Mouse (Mus musculus): ENCODE measurements around the gene Ltn1. TPM values are rescaled to one million over a fixed set of nuclear protein-coding genes. Genes with fewer than 3 reads are reported as not detected.

Ltn1 gene
- total RNA-seq (2021) = 10 to 100 TPM; 29.6 to 29.9 TPM

DNA sequence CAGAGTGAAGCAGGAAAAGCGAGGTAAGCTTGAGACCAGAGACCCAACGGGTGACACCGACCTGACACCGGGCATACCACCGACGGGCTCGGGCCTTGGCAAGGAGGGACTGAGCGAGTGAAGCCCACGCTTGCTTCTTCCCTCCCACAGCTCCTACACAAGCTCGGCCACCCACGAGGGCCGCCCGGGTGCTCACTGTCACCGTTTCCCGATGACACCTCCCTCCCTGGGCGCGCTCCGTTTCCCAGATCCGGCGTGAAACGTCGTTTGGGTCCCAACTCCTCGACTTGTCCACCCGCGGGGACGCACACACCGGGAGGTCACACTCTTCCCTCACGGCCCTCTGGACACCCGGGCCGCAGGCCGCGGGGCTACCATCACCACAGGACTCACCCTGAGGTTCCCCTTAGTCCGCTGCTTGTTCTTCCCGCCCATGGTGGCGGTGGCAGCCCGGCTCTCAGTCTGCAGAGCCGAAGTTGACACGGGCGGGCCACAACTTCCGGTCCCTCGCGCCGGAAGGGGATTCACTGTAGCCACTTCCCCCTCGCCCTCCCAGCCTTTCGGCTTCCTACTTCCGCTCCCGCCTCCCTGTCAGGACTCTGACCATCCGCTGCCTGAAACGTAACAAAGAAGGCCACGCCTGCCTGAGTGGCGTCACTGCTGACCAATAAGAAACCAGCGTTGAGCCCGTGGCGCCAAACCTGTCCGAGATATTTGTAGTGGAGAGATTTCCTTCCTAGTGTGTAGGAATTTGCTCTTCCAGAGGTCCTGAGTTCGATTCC lies at the start of gene Ltn1:
Gene Ltn1, minus strand, starts transcription at position 580 of the 782 bp plus-strand sequence.
- DNase-seq = peak; percentile 99

DNA sequence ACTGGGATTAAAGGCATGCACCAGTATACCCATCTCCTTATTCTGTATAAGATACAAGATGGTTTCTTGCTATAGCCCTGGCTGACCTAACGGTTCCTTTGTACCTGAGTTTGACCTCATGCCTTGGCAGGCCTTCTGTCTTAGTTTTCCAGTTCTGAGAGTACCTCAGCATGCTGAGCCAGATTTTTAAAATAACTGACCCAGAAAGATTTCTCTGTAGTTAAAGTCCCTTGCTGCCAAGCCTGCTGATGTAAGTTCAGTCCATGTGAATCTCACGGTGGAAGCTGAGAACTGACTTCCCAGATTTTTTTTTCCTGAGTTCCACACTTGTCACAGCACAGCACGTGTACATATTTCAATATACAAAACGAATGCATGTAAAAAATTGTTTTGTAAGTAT lies 38.2 kb upstream of the Ltn1 start:
- DNase-seq = no peak

DNA sequence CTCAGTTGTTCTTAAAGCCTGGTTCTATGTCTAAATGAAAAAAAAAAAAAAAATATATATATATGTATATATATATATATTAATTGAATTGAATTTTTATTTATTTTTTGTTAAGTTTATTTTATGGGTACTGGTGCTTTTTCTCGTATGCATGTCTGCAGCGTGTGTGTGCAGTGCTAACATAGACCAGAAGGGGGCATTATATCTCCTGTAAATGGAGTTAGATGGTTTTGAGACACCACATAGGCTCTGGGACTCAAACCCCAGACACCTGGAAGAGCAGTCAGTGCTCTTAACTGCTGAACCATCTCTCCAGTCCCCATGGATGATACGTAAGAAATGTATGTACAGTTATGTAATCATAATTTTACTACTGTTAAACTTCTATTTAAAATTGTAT lies 26.3 kb upstream of the Ltn1 start:
- DNase-seq = no peak

DNA sequence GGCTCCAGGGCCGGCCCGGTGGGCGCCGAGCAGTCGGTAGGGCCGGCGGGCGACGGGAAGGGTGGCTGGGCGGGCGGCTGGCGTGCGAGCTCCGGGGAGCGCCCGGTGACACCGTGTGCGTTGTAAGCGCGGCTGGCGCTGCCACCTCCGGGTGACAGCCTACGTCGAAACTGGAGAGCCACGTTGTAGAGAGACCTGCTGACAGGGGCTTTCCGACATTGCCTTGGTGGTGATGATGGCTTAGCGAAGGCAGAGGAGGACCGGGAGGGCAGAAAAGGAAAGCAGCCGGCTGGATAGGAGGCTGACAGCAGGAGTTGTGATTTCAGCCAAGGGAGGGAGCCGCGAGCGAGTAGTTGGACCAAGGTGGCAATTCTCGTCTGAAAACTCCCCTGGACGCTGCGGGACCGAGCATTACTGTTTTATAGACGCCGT lies 22.8 kb upstream of the Ltn1 start:
- DNase-seq = peak; percentile 42

GRCm38 (mm10) chr16:87454419-87455179 lies 22.2 kb upstream of the Ltn1 start, which contains the start of gene Usp16:
TSS of gene Usp16 (plus strand) at chr16:87454703.
- DNase-seq = peak; percentile 95

DNA sequence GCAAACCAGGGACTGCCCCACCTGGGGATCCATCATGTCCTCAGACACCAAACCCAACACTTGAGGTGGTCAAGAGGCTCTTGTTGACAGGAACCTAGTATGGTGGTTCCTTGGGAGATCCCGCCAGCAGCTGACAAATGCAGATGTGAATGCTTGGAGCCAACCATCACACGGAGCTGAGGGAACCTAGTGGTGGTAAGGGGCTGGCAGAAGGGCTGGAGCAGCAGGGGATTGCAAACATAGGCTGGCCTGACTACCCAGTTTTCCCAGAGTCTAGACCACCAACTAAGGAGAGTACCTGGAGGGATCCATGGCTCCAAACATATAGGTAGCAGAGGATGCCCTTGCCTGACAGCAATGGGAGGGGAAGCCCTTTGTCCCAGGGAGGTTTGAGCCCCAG lies 20.8 kb upstream of the Ltn1 start:
- DNase-seq = no peak

DNA sequence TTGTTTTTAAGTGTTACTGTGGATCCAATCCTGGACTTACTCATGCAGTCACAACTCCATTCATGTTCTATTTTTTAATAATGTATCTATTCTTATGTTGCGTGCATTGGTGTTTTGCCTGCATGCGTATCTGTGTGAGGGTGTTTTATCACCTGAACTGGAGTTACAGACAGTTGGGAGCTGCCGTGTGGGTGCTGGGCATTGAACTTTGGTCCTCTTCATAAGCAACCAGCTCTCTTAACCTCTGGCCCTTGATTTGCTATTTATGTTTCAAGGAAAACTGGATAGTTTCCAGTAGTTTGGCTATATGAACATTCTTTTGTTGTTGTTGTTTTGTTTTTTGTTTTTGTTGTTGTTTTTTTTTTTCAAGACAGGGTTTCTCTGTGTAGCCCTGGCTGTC lies 13.1 kb upstream of the Ltn1 start:
- no peak for DNase-seq

GRCm38 (mm10) chr16:87445110-87445509 lies 12.7 kb upstream of the Ltn1 start:
- no peak for DNase-seq

DNA sequence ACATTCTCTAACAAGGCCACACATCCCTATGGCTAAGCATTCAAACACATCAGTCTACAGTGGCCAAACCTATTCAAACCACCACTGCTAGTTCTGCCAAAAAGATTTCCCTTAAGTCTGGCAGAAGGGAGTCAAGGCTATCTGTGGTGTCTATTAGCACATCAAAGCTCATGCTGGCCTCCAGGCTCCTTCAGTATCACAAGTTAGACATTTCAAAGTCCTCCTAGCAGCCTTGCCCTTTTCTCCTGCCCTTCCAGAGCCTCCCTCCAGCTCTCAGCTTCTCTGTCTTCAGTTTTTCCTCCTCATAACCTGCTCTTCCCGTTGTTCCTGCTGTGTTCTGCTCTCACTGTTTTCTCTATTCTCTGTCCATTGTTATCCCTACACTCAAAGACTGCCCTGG lies 11.7 kb upstream of the Ltn1 start:
- DNase-seq = no peak

DNA sequence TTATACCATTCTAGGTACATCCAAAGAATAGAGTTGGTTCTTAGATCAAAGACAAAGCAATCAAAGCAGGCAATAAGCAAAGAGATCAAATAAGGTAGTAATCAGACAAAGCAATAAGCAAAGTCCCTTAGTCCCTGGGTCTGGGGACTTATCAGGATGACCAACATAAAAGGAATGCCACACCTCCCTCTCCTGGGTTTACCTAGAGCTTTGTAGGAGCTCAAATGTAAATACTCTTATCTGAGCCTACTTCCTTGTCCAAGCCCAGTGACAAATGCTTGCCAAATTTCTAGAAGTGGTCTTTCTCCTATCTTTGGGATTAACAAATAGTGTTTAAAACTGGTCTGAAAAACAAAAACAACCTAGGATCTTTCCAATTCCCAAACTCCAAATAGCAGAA lies 10.8 kb upstream of the Ltn1 start:
- no peak for DNase-seq

DNA sequence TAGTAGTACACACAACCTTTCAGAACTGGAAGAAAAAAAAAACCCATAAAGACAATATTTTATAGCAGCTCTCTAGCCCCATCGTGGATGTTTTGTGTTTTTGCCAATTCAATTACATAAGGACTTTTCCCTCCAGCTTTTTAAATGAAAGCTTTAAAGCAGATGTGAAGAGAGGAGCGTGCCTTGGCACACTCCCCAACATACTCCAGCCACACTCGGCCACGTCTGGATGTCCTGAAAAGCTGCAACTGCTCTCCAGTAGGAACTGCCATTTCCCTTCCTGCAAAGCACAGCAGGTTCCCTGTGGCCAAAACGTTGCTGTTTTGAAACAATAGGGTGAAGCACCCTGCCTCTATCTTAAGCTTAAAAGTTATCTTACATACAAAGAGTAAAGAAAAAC lies 9.9 kb upstream of the Ltn1 start:
- DNase-seq = peak; percentile 26

- DNase-seq = no peak
Observed at GRCm38 (mm10) chr16:87441089-87441488, 8.7 kb upstream of the Ltn1 start.

GRCm38 (mm10) chr16:87440184-87440686 lies 7.8 kb upstream of the Ltn1 start, which contains the start of gene Rwdd2b:
TSS of gene Rwdd2b (minus strand) at chr16:87440573.
- DNase-seq = peak; percentile 95

DNA sequence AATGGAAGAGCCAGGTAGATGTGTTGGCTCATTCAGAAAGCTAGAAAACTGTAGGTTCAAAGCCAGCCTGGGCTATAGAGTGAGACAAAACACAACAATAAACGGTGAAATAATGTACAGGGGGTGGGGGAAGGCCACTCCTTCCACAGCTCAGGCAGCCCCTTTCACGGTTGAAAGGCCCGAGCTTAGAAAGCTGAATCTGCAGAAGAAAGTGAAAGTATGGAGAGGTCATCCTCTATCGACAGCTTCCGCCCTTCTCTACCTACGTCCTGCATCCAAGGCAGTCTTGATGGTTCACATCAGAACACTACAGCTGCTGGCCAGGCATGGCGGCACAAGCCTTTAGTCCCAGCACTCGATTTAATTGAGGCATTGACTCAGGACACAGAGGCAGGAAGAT lies 6.3 kb upstream of the Ltn1 start:
- DNase-seq = no peak

DNA sequence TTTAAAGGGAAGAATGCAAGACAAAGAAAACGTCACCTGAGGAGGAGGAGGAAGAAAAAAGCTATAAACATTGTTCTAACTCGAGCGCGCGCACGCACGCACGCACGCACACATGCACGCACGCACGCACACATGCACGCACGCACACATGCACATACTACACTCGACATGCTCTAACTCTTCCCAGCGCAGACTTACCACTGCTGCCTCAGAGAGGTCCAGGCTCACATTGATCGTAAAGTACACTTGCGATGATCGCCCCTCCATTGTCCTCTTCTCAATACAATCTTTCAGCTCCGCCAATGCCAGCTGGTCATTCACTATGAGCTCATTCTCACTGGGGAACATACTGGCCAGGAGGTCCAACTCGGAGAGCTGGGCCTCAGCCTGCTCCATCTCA lies 4.7 kb upstream of the Ltn1 start:
- no peak for DNase-seq

GRCm38 (mm10) chr16:87435411-87436205 lies 3.2 kb upstream of the Ltn1 start:
- DNase-seq = no peak

DNA sequence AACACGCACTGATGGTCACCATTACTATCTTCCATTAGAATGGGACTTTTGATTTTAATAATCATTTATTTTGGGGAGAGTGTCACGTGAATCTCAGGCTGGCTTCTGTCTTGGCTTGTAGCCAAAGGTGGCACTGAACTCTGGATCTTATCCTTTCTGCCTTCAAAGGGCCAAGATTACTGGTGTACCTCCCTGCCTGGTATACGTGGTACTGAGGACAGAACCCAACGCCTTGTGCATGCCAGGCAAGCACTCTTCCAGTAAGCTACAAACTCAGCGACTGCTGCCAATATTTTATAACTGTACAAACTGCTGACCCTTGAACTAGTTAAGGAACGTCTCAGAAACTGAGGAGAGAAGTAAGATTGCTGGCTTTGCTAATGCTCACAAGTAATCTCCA lies 2.5 kb upstream of the Ltn1 start:
- DNase-seq = no peak

GRCm38 (mm10) chr16:87434266-87434665 lies 1.9 kb upstream of the Ltn1 start:
- DNase-seq = no peak

GRCm38 (mm10) chr16:87427516-87427915 lies 4.9 kb downstream of the Ltn1 start:
- no peak for DNase-seq

- no peak for DNase-seq
Observed at GRCm38 (mm10) chr16:87420662-87421061, 11.8 kb downstream of the Ltn1 start.

GRCm38 (mm10) chr16:87405001-87405400 lies 27.4 kb downstream of the Ltn1 start:
- DNase-seq = peak; percentile 17

GRCm38 (mm10) chr16:87393813-87394548 lies 38.4 kb downstream of the Ltn1 start:
- peak; percentile 76 for DNase-seq
